Mouse (Mus musculus): ENCODE measurements around the gene Ndufa9. TPM values are rescaled to one million over a fixed set of nuclear protein-coding genes. Genes with fewer than 3 reads are reported as not detected.

Ndufa9 gene
- polyA plus RNA-seq, 1 experiment, result 85.4 TPM

DNA sequence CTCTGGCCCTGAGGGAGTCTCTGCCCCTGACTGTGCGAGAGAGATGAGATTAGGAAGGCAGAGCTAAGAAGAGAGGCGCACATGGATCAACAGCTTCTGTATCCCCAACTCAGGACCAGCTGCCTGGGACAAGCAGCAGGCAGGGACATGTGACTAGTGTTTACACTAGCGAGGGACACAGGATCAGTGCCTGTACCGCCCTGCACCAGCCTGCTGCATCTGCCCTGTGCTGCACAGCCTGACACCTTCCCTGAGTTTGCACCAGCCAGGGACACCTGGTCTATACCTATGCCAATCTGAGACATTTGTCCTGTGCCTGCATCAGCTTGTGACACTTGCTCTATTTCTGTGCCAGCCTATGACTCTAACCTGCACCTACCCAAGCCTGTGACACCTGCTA lies 75.1 kb downstream of the Ndufa9 start:
- TF ChIP-seq CTCF (IDR thresholded peaks at IDR 0.05; ENCODE audit: borderline replicate concordance, insufficient read depth, low read length), result no peak
- TF ChIP-seq POLR2A (IDR thresholded peaks at IDR 0.05; ENCODE audit: low read depth, low read length), result no peak
- Histone ChIP-seq H3K4me1 (ENCODE audit: control insufficient read depth, insufficient read depth, low read length) (no peaks in the 10 kb centered on the region), H3K27ac (ENCODE audit: insufficient read depth, low read length) (no peak overlapping the region), H3K4me3 (ENCODE audit: insufficient read depth, low read length) (no peak overlapping the region)

DNA sequence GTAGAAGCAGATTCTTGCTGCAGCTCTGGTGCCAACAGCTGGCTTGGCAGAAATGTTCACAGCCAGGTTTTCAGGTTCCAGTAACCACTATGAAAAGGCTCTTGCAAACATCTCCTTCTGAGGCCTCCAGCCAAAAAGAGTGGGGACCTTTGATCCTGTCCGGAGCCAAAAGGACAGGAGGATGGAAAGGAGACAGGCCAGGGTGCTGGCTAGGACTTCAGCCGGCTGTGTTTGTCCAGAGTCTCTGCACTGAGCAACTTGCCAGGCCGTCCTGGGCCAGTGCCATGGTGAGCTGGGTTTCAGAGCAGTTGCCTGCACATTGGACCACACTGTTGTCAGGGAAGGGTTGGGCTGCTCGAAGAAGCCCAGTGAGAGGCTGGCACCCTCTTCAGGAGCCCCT lies 76.6 kb downstream of the Ndufa9 start:
- no peak overlapping the region for H3K27ac ChIP-seq (ENCODE audit: insufficient read depth, low read length)
- no peak overlapping the region for H3K4me3 ChIP-seq (ENCODE audit: insufficient read depth, low read length)
- H3K4me1 ChIP-seq (ENCODE audit: control insufficient read depth, insufficient read depth, low read length), result no peaks in the 10 kb centered on the region
- TF ChIP-seq CTCF (IDR thresholded peaks at IDR 0.05; ENCODE audit: borderline replicate concordance, insufficient read depth, low read length), result no peak
- TF ChIP-seq POLR2A (IDR thresholded peaks at IDR 0.05; ENCODE audit: low read depth, low read length), result no peak

Other genes starting within 250 kb of the Ndufa9 start
- gene Kcna1, start 202.8 kb downstream of the Ndufa9 start, polyA plus RNA-seq (2011; ENCODE audit: insufficient read length, low read depth, missing spikeins), result 0.83 TPM in 1 of 2 replicates, not detected in the other
- 1.8 and 2.2 TPM in 2 replicates for gene Kcna6, start 108.5 kb downstream of the Ndufa9 start, polyA plus RNA-seq (2011; ENCODE audit: insufficient read length, low read depth, missing spikeins)
- not detected in 2 replicates for gene Akap3, start 4.0 kb upstream of the Ndufa9 start, polyA plus RNA-seq (2011; ENCODE audit: insufficient read length, low read depth, missing spikeins)
- gene Dyrk4, start 72.7 kb upstream of the Ndufa9 start, polyA plus RNA-seq (2011; ENCODE audit: insufficient read length, low read depth, missing spikeins), result 0.23 TPM in 1 of 2 replicates, not detected in the other
- gene Rad51ap1, start 90.5 kb upstream of the Ndufa9 start, polyA plus RNA-seq (2011; ENCODE audit: insufficient read length, low read depth, missing spikeins), result 18.5 and 30.1 TPM in 2 replicates
- 22.2 and 26.7 TPM in 2 replicates for gene D6Wsu163e, start 90.8 kb upstream of the Ndufa9 start, polyA plus RNA-seq (2011; ENCODE audit: insufficient read length, low read depth, missing spikeins)
- not detected in 2 replicates for gene Fgf6, start 166.4 kb upstream of the Ndufa9 start, polyA plus RNA-seq (2011; ENCODE audit: insufficient read length, low read depth, missing spikeins)
- not detected in 2 replicates for gene Fgf23, start 223.8 kb upstream of the Ndufa9 start, polyA plus RNA-seq (2011; ENCODE audit: insufficient read length, low read depth, missing spikeins)